Mouse (Mus musculus) liver, embryonic 13.5 days (tissue): ENCODE results near the gene Fam120a. TPM values are rescaled to one million over a fixed set of nuclear protein-coding genes. Genes with fewer than 3 reads are reported as not detected.

Experiments used
- polyA plus RNA-seq: library from polyadenylated mRNA; unstranded; fragments of >200 nt; fragmentation: Nextera tagmentation; extraction: Ambion mirVana; gene quantifications from 2 replicates; pipeline ENCODE4 v1.2.1, GENCODE M21; 2015

Gene Fam120a
- polyA plus RNA-seq, 1 experiment from 2014 or later = 16.6 TPM

Other genes starting within 250 kb of the Fam120a start
- 2.0 and 2.2 TPM in 2 replicates for gene Phf2, start 96.9 kb downstream of the Fam120a start, polyA plus RNA-seq
- gene Wnk2, start 180.0 kb upstream of the Fam120a start, polyA plus RNA-seq = 0.03 and 0.09 TPM in 2 replicates
- 39.7 and 40.0 TPM in 2 replicates for gene Ninj1, start 219.5 kb upstream of the Fam120a start, polyA plus RNA-seq
- gene Card19, start 248.0 kb upstream of the Fam120a start, polyA plus RNA-seq = 11.9 and 13.2 TPM in 2 replicates